Mouse (Mus musculus) left cerebral cortex, postnatal 4 days (tissue): ENCODE results near the gene Carmil1. TPM values are rescaled to one million over a fixed set of nuclear protein-coding genes. Genes with fewer than 3 reads are reported as not detected.

Experiments
- DNase-seq: peaks from one replicate; pipeline ENCODE4 v3.0.0-alpha.2; 2022
- intact Hi-C: fragments of 180-260 bp; cut with DNase I; formaldehyde crosslinking; loops from one replicate; pipeline ENCODE4 v1.15.1; 2025
- total RNA-seq, 2 experiments: library from RNA; stranded (reverse); gene quantifications; 2 replicates each; pipeline ENCODE4 v1.2.3; 2021

Gene Carmil1
- total RNA-seq, 2 experiments from 2014 or later, result 57.9 to 82.4 TPM

- DNase-seq, result no peak
- intact Hi-C loops, result no loop called here
Observed at GRCm38 (mm10) chr13:24050330-24050729, 230.3 kb downstream of the Carmil1 start.

GRCm38 (mm10) chr13:24049267-24050034 lies 231.1 kb downstream of the Carmil1 start:
- intact Hi-C loops, result no loop called here

GRCm38 (mm10) chr13:24048611-24049010 lies 232.0 kb downstream of the Carmil1 start:
- intact Hi-C loops, result no loop called here
- DNase-seq, result no peak

More at GRCm38 (mm10) chr13:24049267-24050034, 231.1 kb downstream of the Carmil1 start:
- DNase-seq, result peak; percentile 78

- no peak for DNase-seq
- intact Hi-C loops, result no loop called here
Observed at GRCm38 (mm10) chr13:24045271-24045670, 235.3 kb downstream of the Carmil1 start.

GRCm38 (mm10) chr13:24040221-24040620 lies 240.4 kb downstream of the Carmil1 start:
- DNase-seq, result no peak
- intact Hi-C loops, result no loop called here

- intact Hi-C loops, result loop anchor here (5.0 kb wide), 1 partner anchor 245 kb away; the partner anchor contains the start of gene Carmil1
- no peak for DNase-seq
Observed at GRCm38 (mm10) chr13:24037502-24037901, 243.1 kb downstream of the Carmil1 start.

GRCm38 (mm10) chr13:24036150-24036549 lies 244.4 kb downstream of the Carmil1 start:
- no peak for DNase-seq
- intact Hi-C loops, result loop anchor here (5.0 kb wide), 1 partner anchor 246 kb away; the partner anchor contains the start of gene Carmil1

- DNase-seq, result no peak
- intact Hi-C loops, result no loop called here
Observed at GRCm38 (mm10) chr13:24027191-24028170, 253.1 kb downstream of the Carmil1 start.

GRCm38 (mm10) chr13:24018515-24018914 lies 262.1 kb downstream of the Carmil1 start:
- DNase-seq, result no peak
- intact Hi-C loops, result no loop called here

GRCm38 (mm10) chr13:24005528-24005927 lies 275.1 kb downstream of the Carmil1 start:
- intact Hi-C loops, result loop anchor here (10.0 kb wide), 1 partner anchor 181 kb away; no protein-coding TSS in a partner anchor
- no peak for DNase-seq

GRCm38 (mm10) chr13:24001797-24002196 lies 278.8 kb downstream of the Carmil1 start:
- no peak for DNase-seq
- intact Hi-C loops, result loop anchor here (10.0 kb wide), 1 partner anchor 177 kb away; no protein-coding TSS in a partner anchor

- intact Hi-C loops, result loop anchor here (10.0 kb wide), 1 partner anchor 176 kb away; no protein-coding TSS in a partner anchor
- DNase-seq, result peak; percentile 22
Observed at GRCm38 (mm10) chr13:24001081-24001480, 279.5 kb downstream of the Carmil1 start.

GRCm38 (mm10) chr13:23998826-23999225 lies 281.8 kb downstream of the Carmil1 start:
- DNase-seq, result peak; percentile 21
- intact Hi-C loops, result no loop called here

- intact Hi-C loops, result no loop called here
- DNase-seq, result no peak
Observed at GRCm38 (mm10) chr13:23994756-23995155, 285.8 kb downstream of the Carmil1 start.

GRCm38 (mm10) chr13:23994024-23994423 lies 286.6 kb downstream of the Carmil1 start:
- intact Hi-C loops, result no loop called here
- no peak for DNase-seq

GRCm38 (mm10) chr13:23990928-23991327 lies 289.7 kb downstream of the Carmil1 start, which contains the start of gene Scgn:
Gene Scgn (minus strand): TSS chr13:23991214.
- peak; percentile 21 for DNase-seq
- intact Hi-C loops, result no loop called here

- intact Hi-C loops, result no loop called here
- DNase-seq, result no peak
Observed at GRCm38 (mm10) chr13:23990451-23990850, 290.1 kb downstream of the Carmil1 start.

GRCm38 (mm10) chr13:23985130-23985529 lies 295.5 kb downstream of the Carmil1 start:
- DNase-seq, result no peak
- intact Hi-C loops, result no loop called here

- intact Hi-C loops, result no loop called here
- DNase-seq, result no peak
Observed at GRCm38 (mm10) chr13:23972271-23972670, 308.3 kb downstream of the Carmil1 start.

- intact Hi-C loops, result no loop called here
- no peak for DNase-seq
Observed at GRCm38 (mm10) chr13:23971870-23972269, 308.7 kb downstream of the Carmil1 start.

- intact Hi-C loops, result no loop called here
Observed at GRCm38 (mm10) chr13:23964909-23965308, 315.7 kb downstream of the Carmil1 start.

More at GRCm38 (mm10) chr13:23964909-23965308, 315.7 kb downstream of the Carmil1 start:
- no peak for DNase-seq
